Mouse (Mus musculus) stomach, postnatal 0 days (tissue): ENCODE measurements around the gene Rnf212b.

Source experiments
- CTCF ChIP-seq: IDR thresholded peaks from 2 replicates; pipeline ENCODE4 v1.5.1; 2016; ENCODE audit warnings: antibody characterized with exemption, low read depth, mild to moderate bottlenecking, moderate library complexity
- EP300 ChIP-seq: optimal IDR thresholded peaks from 2 replicates; pipeline ENCODE3; 2016; ENCODE audit warnings: antibody characterized with exemption

- TF ChIP-seq CTCF: no peak
- TF ChIP-seq EP300: no peak
Observed at GRCm38 (mm10) chr14:54770373-54770772, 43.6 kb upstream of the Rnf212b start.
